ENCODE assay signal across 8 mouse cellular contexts in the genomic region with DNA sequence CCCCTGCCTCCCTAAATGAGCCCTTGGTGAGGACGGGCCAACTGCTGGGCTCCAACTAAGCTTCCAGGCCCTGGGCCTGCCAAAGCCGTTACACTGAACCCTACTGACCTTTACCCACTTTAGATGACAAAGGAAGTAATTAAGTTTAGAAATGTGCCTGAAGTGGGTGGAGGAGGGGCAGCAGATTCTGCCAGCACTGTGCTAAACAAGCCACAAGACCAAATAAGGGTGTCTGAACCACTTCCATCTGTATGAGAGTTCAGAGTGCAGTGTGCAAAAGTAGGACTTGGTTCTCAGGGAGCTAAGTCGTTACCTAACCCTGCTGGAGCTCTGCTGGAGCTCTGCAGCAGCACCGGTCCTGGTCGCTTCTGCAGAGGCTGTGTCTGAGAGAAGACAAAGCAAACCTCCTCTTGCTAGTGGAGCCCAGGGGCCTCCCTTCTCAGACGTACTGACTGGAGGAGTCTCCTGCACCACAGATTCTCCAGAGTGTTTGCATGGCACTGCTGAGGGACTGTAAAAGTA. TPM values are rescaled to one million over a fixed set of nuclear protein-coding genes. Genes with fewer than 3 reads are reported as not detected.
DNase-seq lines count a peak whose midpoint lies in the region; ATAC-seq and TF ChIP-seq lines count a peak whose summit lies in the region.

No protein-coding gene starts in this region.

- no peak overlapping the region; the same call in 1 of the 2 replicates for H3K4me3 ChIP-seq in hindbrain, embryonic 10.5 days
- H3K4me3 ChIP-seq in hindbrain, embryonic 12.5 days = no peak overlapping the region
- no peak overlapping the region for H3K4me3 ChIP-seq in intestine, embryonic 14.5 days (ENCODE audit: low read depth, low read length)
- no peak overlapping the region for H3K4me3 ChIP-seq in limb, embryonic 12.5 days (replicated peaks)
- H3K4me3 ChIP-seq in myocyte = no peak overlapping the region

- TF ChIP-seq POLR2A in myocyte (IDR thresholded peaks at IDR 0.05; ENCODE audit: insufficient read length, low read depth) = no peak

- peak overlapping the region; percentile 87 for H3K27ac ChIP-seq in hindbrain, embryonic 10.5 days
- H3K27ac ChIP-seq in hindbrain, embryonic 12.5 days = no peak overlapping the region
- peak overlapping the region; percentile 75 for H3K27ac ChIP-seq in intestine, embryonic 14.5 days (ENCODE audit: low read depth)
- peak overlapping the region; percentile 79 for H3K27ac ChIP-seq in limb, embryonic 12.5 days

- no peaks in the 10 kb centered on the region for H3K79me2 ChIP-seq in myocyte (ENCODE audit: control insufficient read depth, insufficient read depth)

- 4% methylated on average over 6 of the region's 6 CpGs for WGBS in hindbrain, embryonic 10.5 days
- WGBS in hindbrain, embryonic 12.5 days = under 1% methylated on average over 6 of the region's 6 CpGs
- 6% methylated on average over 6 of the region's 6 CpGs for WGBS in intestine, embryonic 14.5 days
- 2% methylated on average over 6 of the region's 6 CpGs for whole genome bisulfite sequencing in limb, embryonic 12.5 days

- peaks cover 18% of the 10 kb centered on the region for H3K4me1 ChIP-seq in hindbrain, embryonic 10.5 days (replicated peaks)
- H3K4me1 ChIP-seq in hindbrain, embryonic 12.5 days = peaks cover 11% of the 10 kb centered on the region
- H3K4me1 ChIP-seq in intestine, embryonic 14.5 days (replicated peaks; ENCODE audit: control insufficient read depth, insufficient read depth, low read length) = peaks cover 16% of the 10 kb centered on the region
- H3K4me1 ChIP-seq in limb, embryonic 12.5 days (replicated peaks) = peaks cover 15% of the 10 kb centered on the region

- no peaks in the 10 kb centered on the region for H3K9me3 ChIP-seq in hindbrain, embryonic 10.5 days
- H3K9me3 ChIP-seq in hindbrain, embryonic 12.5 days (replicated peaks) = no peaks in the 10 kb centered on the region
- no peaks in the 10 kb centered on the region for H3K9me3 ChIP-seq in intestine, embryonic 14.5 days (ENCODE audit: control insufficient read depth, low read length)
- no peaks in the 10 kb centered on the region for H3K9me3 ChIP-seq in limb, embryonic 12.5 days

- DNase-seq in hindbrain, embryonic 10.5 days (ENCODE audit: low spot score) = peak; percentile 60
- peak; percentile 75 for DNase-seq in adrenal gland, postnatal 14 days
- DNase-seq in gastrocnemius, adult 18-20 months (ENCODE audit: low spot score) = peak; percentile 34
- DNase-seq in intestine, embryonic 14.5 days (ENCODE audit: low spot score) = peak; percentile 77
- peak; percentile 83 for DNase-seq in thymus, postnatal 0 days (ENCODE audit: low spot score)

- no peak overlapping the region for H3K9ac ChIP-seq in hindbrain, embryonic 12.5 days
- no peak overlapping the region for H3K9ac ChIP-seq in intestine, embryonic 14.5 days (ENCODE audit: low read length)
- peak overlapping the region; percentile 31 for H3K9ac ChIP-seq in limb, embryonic 12.5 days (replicated peaks)

- H3K36me3 ChIP-seq in hindbrain, embryonic 10.5 days = no peaks in the 10 kb centered on the region
- no peaks in the 10 kb centered on the region for H3K36me3 ChIP-seq in hindbrain, embryonic 12.5 days
- no peaks in the 10 kb centered on the region for H3K36me3 ChIP-seq in intestine, embryonic 14.5 days (ENCODE audit: control insufficient read depth, insufficient read depth, low read length)
- no peaks in the 10 kb centered on the region for H3K36me3 ChIP-seq in limb, embryonic 12.5 days
- no peaks in the 10 kb centered on the region for H3K36me3 ChIP-seq in myocyte (ENCODE audit: control insufficient read depth, insufficient read depth)

- no peak overlapping the region for H3K4me2 ChIP-seq in hindbrain, embryonic 12.5 days (replicated peaks)
- H3K4me2 ChIP-seq in intestine, embryonic 14.5 days (ENCODE audit: low read length) = no peak overlapping the region
- no peak overlapping the region; the same call in 1 of the 2 replicates for H3K4me2 ChIP-seq in limb, embryonic 12.5 days
- H3K4me2 ChIP-seq in myocyte (ENCODE audit: low read depth) = peak overlapping the region; percentile 42

- H3K27me3 ChIP-seq in hindbrain, embryonic 10.5 days (ENCODE audit: insufficient read depth, poor library complexity, severe bottlenecking) = no peaks in the 10 kb centered on the region
- no peaks in the 10 kb centered on the region for H3K27me3 ChIP-seq in hindbrain, embryonic 12.5 days
- no peaks in the 10 kb centered on the region for H3K27me3 ChIP-seq in intestine, embryonic 14.5 days (replicated peaks; ENCODE audit: control insufficient read depth, insufficient read depth, low read length)
- H3K27me3 ChIP-seq in limb, embryonic 12.5 days = no peaks in the 10 kb centered on the region
- H3K27me3 ChIP-seq in myocyte (ENCODE audit: control insufficient read depth, insufficient read depth, insufficient read length) = no peaks in the 10 kb centered on the region

- H3ac ChIP-seq in myocyte (ENCODE audit: control insufficient read depth, insufficient read length) = no peak overlapping the region

- ATAC-seq in hindbrain, embryonic 12.5 days (ENCODE audit: low FRiP score) = no peak
- ATAC-seq in intestine, embryonic 14.5 days (replicated peaks; ENCODE audit: low FRiP score, low TSS enrichment, low read depth) = peak; percentile 86
- ATAC-seq in limb, embryonic 12.5 days (ENCODE audit: insufficient number of reproducible peaks, insufficient read depth, low FRiP score, low TSS enrichment, low read depth) = peak; percentile 47; the same call in 1 of the 2 replicates

TF ChIP-seq in myocyte, 11 proteins besides CTCF, POLR2A, EP300 and RAD21:
- no peak for TF ChIP-seq E2F4 (IDR thresholded peaks at IDR 0.05; ENCODE audit: insufficient read depth)
- peak; percentile 86 for TF ChIP-seq SRF (IDR thresholded peaks at IDR 0.05; ENCODE audit: control insufficient read depth, insufficient read length, low read depth)

RNA-seq across cellular contexts. Expression of a gene that starts 36.5 kb away (rescaled TPM):
- polyA plus RNA-seq in hindbrain, embryonic 10.5 days (2016; fragmentation: Nextera tagmentation; extraction: Ambion mirVana) = 127 and 131 TPM in 2 replicates
- polyA plus RNA-seq in hindbrain, embryonic 12.5 days (2016; fragmentation: Nextera tagmentation; extraction: Ambion mirVana) = 200 and 201 TPM in 2 replicates
- total RNA-seq in adrenal gland, postnatal 14 days (2021) = 197 and 214 TPM in 2 replicates
- 100 to 1,000 TPM; 125 to 137 TPM for total RNA-seq in gastrocnemius, adult 18-20 months (2021)
- polyA plus RNA-seq in intestine, embryonic 14.5 days (2014; fragmentation: Nextera tagmentation; extraction: Ambion mirVana) = 139 and 158 TPM in 2 replicates
- 187 and 193 TPM in 2 replicates for polyA plus RNA-seq in limb, embryonic 12.5 days (2016; fragmentation: Nextera tagmentation; extraction: Ambion mirVana)
- polyA plus RNA-seq in myocyte (2012; fragmentation: generic; extraction: Trizol) = 41.0 TPM
- 181 and 220 TPM in 2 replicates for polyA plus RNA-seq in thymus, postnatal 0 days (2015; fragmentation: Nextera tagmentation; extraction: Ambion mirVana)

RNA-seq across cellular contexts. Expression of a gene that starts 36.6 kb away (rescaled TPM):
- polyA plus RNA-seq in hindbrain, embryonic 10.5 days (2016; fragmentation: Nextera tagmentation; extraction: Ambion mirVana) = 10.7 and 16.0 TPM in 2 replicates
- polyA plus RNA-seq in hindbrain, embryonic 12.5 days (2016; fragmentation: Nextera tagmentation; extraction: Ambion mirVana) = 10.5 and 10.7 TPM in 2 replicates
- 6.9 and 7.7 TPM in 2 replicates for total RNA-seq in adrenal gland, postnatal 14 days (2021)
- 1 to 10 TPM; 2.2 to 2.9 TPM for total RNA-seq in gastrocnemius, adult 18-20 months (2021)
- polyA plus RNA-seq in intestine, embryonic 14.5 days (2014; fragmentation: Nextera tagmentation; extraction: Ambion mirVana) = 12.0 and 13.5 TPM in 2 replicates
- polyA plus RNA-seq in limb, embryonic 12.5 days (2016; fragmentation: Nextera tagmentation; extraction: Ambion mirVana) = 9.5 and 12.0 TPM in 2 replicates
- polyA plus RNA-seq in myocyte (2012; fragmentation: generic; extraction: Trizol) = 3.7 TPM
- polyA plus RNA-seq in thymus, postnatal 0 days (2015; fragmentation: Nextera tagmentation; extraction: Ambion mirVana) = 6.8 and 7.6 TPM in 2 replicates

RNA-seq across cellular contexts. Expression of a gene that starts 44.2 kb away (rescaled TPM):
- polyA plus RNA-seq in hindbrain, embryonic 10.5 days (2016; fragmentation: Nextera tagmentation; extraction: Ambion mirVana) = 27.8 and 39.0 TPM in 2 replicates
- polyA plus RNA-seq in hindbrain, embryonic 12.5 days (2016; fragmentation: Nextera tagmentation; extraction: Ambion mirVana) = 47.2 and 51.6 TPM in 2 replicates
- total RNA-seq in adrenal gland, postnatal 14 days (2021) = 40.5 and 50.7 TPM in 2 replicates
- total RNA-seq in gastrocnemius, adult 18-20 months (2021) = 10 to 100 TPM; 16.5 to 19.5 TPM
- polyA plus RNA-seq in intestine, embryonic 14.5 days (2014; fragmentation: Nextera tagmentation; extraction: Ambion mirVana) = 31.1 and 44.9 TPM in 2 replicates
- polyA plus RNA-seq in limb, embryonic 12.5 days (2016; fragmentation: Nextera tagmentation; extraction: Ambion mirVana) = 44.5 and 47.9 TPM in 2 replicates
- 11.1 TPM for polyA plus RNA-seq in myocyte (2012; fragmentation: generic; extraction: Trizol)
- polyA plus RNA-seq in thymus, postnatal 0 days (2015; fragmentation: Nextera tagmentation; extraction: Ambion mirVana) = 20.8 and 21.2 TPM in 2 replicates

RNA-seq across cellular contexts. Expression of a gene that starts 56.2 kb away (rescaled TPM):
- polyA plus RNA-seq in hindbrain, embryonic 10.5 days (2016; fragmentation: Nextera tagmentation; extraction: Ambion mirVana) = 3,368 and 3,918 TPM in 2 replicates
- polyA plus RNA-seq in hindbrain, embryonic 12.5 days (2016; fragmentation: Nextera tagmentation; extraction: Ambion mirVana) = 3,674 and 3,736 TPM in 2 replicates
- total RNA-seq in adrenal gland, postnatal 14 days (2021) = 1,185 and 1,189 TPM in 2 replicates
- 100 to 1,000 TPM; 919 to 954 TPM for total RNA-seq in gastrocnemius, adult 18-20 months (2021)
- polyA plus RNA-seq in intestine, embryonic 14.5 days (2014; fragmentation: Nextera tagmentation; extraction: Ambion mirVana) = 2,820 and 3,158 TPM in 2 replicates
- polyA plus RNA-seq in limb, embryonic 12.5 days (2016; fragmentation: Nextera tagmentation; extraction: Ambion mirVana) = 3,589 and 3,648 TPM in 2 replicates
- 2,028 TPM for polyA plus RNA-seq in myocyte (2012; fragmentation: generic; extraction: Trizol)
- 3,204 and 3,318 TPM in 2 replicates for polyA plus RNA-seq in thymus, postnatal 0 days (2015; fragmentation: Nextera tagmentation; extraction: Ambion mirVana)
